Mouse (Mus musculus): ENCODE measurements around the gene Igflr1.

GRCm38 (mm10) chr7:30585170-30585569 lies 19.9 kb downstream of the Igflr1 start:
- TF ChIP-seq CTCF (IDR thresholded peaks at IDR 0.05; ENCODE audit: control insufficient read depth, insufficient read depth, insufficient read length) (no peak), MAX (IDR thresholded peaks at IDR 0.05) (no peak), CEBPB (IDR thresholded peaks at IDR 0.05; ENCODE audit: low read depth) (no peak), USF1 (IDR thresholded peaks at IDR 0.05; ENCODE audit: low read depth) (no peak)

Measured in C2C12 (cell line).